Mouse (Mus musculus) testis, adult 2 months (tissue): ENCODE measurements around the gene Hdhd3.

Experiments used
- CTCF ChIP-seq: fragments of 200-500 bp; IDR thresholded peaks from 2 replicates; pipeline ENCODE4 v1.5.1; 2012; ENCODE audit warnings: low read depth, mild to moderate bottlenecking, inconsistent platforms, low read length, moderate library complexity; ENCODE audit not compliant: control insufficient read depth, insufficient read depth, insufficient replicate concordance
- POLR2A ChIP-seq: fragments of 200-500 bp; IDR thresholded peaks from 2 replicates; pipeline ENCODE4 v1.6.1; 2012; ENCODE audit warnings: low read depth, mild to moderate bottlenecking, inconsistent platforms, low read length, moderate library complexity; ENCODE audit not compliant: control insufficient read depth

DNA sequence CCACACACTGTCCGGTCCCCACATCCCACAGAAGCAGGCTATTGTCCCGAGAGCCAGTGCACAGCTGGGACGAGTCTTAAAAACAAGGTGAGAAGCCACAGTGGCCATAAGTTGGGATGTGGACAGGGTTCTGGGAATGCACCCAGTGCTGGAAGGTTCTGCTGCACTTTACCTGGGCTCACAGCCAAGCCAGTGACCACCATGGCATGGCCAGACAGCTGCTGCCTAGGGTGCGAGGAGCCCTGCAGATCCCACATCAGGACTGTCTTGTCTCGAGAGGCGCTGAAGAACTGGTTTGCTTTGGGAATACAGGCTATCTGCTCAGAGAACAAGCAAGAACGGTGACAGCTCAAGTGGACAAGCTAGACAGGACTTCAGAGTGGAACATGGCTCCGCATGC lies 42.9 kb downstream of the Hdhd3 start:
- TF ChIP-seq CTCF: no peak
- TF ChIP-seq POLR2A: no peak
